Mouse (Mus musculus): ENCODE measurements around the gene Fcrl5.

The Fcrl5 gene

DNA sequence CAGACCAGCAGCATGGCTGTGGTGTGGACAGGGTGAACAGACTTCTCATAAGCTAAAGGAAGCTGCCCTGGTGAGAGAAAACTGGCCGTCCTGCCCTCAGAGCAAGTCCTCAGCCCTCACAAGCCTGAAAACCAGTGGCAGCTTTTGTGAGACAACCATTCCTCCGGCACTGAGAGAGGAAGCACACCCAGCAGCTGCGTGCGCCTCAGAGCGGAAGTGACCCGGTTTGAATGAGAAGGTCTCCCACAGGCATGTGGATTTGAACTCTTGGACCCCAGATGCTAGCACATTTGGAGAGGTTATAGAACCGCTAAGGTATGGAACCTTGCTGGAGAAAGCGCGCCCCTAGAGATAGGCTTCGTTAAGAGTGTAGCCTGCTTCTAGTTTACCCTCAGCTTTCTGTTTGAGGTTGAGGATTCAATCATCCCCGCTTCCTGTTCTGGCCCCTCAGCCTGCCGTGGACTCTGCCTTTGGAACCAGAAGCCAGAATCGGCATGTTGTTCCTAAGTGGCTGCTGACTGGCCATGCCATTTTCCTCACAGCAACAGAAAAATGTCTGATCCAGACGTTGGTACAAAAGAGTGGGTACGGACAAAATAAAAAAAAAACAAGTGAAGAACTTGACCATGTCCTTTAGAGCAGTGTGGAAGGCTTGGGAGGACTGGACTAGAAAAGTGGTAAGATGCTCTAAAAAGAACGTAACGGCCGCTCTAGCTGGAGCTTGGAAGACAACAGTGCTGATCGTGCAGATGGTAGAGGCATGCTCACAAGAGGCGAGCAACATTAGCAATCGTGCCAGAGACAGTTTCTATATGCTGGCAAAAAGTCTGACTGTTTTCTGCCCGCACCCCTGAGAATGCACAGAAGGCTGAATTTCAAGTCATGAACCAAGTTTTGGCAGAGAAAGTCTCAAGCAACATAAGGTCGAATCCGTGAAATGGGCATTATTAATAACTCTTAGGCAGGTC is 64.8 kb downstream of the Fcrl5 start:
- DNase-seq (ENCODE audit: extremely low read depth, insufficient read length, low spot score): no peak

DNA sequence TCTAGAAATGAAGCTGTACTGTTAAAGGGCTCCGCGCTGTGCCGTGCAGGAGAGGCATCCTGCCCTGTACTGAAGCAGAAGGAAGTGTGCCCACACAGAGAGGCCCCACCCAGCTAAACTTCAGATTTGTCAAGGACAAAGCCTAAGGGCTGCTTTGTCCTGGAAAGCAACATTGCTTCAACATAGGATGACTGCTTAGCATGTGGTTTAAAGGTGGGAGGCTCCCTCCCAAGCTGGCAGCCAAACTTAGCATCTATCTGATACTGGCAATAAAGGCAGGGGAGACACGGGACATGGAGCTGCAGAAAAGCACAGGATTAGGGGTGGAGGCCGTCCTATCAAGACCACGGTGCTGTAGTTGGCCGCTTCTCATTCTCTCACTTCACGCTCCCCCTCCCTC is 65.6 kb downstream of the Fcrl5 start:
- no peak for DNase-seq (ENCODE audit: extremely low read depth, insufficient read length, low spot score)

DNA sequence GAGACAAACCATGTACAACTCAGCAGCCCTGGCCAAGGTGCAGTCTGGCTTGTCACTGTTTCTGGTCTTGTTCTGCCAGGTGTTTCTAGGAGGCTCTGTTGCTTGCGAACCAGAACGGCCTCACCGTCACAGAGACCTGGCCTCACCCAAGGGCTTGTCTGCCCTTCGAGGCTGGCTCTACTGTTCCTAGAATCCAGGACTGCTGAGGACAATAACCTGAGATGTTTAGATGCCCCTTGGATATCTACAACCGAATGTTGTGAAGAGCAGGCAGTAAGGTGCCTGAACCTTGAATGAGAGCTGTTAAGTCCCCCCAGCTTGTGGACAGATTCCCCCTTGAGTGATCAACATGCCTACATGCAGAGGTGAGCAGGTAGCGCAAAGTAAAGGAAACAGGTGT is 67.2 kb downstream of the Fcrl5 start:
- no peak for DNase-seq (ENCODE audit: extremely low read depth, insufficient read length, low spot score)

DNA sequence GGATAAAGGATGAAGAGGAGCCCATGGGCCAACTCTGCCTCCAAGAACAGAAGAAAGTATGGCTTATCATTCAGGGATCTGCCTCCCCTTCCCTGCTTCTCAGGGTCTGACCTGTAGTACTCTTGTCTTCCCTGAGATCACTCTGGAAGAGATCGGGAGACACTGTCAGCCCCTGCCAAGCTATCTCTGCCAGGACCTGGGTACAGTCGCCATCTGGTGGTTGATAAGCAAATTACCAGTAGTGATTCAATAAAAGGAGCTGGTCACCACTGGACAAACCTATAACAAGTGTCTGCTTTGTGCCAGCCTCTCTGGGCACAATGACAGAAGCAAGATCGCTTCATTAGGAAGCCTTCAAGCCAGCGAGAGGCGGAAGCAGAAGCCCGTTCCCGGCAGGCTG is 68.8 kb downstream of the Fcrl5 start:
- peak; percentile 20 for DNase-seq (ENCODE audit: extremely low read depth, insufficient read length, low spot score)

DNA sequence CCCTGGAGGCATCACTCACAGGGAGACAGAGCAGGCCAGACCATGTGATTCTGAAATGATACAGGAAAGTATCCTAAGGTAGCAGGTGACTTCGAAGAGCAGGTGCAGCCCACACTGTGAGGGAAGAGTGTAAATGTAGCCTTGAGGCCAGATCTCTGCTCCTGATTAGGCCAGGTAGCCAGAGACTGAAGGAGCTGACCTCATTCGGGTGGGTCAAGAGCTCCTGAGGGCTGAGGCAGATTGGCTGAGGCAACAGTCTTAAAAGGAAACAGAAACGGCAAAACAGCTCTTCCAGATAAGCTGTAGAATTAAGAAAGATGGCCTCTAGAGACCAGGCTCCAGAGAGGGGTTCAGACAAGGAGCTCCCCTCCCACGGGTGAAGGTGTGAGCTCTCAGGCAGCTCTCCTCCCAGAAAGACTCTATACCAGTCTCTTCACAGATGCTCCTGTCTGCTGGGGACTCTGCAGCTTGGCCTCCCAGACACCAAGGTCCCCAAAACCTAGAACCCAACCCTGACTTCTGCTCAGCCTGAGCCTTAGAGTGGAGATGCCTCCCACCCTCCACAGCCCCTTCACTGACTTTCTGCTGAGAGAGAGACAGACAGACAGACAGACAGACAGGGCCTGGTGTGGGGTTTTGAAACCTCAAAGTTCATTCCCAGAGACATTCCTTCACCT is 69.3 kb downstream of the Fcrl5 start:
- no peak for DNase-seq (ENCODE audit: extremely low read depth, insufficient read length, low spot score)

DNA sequence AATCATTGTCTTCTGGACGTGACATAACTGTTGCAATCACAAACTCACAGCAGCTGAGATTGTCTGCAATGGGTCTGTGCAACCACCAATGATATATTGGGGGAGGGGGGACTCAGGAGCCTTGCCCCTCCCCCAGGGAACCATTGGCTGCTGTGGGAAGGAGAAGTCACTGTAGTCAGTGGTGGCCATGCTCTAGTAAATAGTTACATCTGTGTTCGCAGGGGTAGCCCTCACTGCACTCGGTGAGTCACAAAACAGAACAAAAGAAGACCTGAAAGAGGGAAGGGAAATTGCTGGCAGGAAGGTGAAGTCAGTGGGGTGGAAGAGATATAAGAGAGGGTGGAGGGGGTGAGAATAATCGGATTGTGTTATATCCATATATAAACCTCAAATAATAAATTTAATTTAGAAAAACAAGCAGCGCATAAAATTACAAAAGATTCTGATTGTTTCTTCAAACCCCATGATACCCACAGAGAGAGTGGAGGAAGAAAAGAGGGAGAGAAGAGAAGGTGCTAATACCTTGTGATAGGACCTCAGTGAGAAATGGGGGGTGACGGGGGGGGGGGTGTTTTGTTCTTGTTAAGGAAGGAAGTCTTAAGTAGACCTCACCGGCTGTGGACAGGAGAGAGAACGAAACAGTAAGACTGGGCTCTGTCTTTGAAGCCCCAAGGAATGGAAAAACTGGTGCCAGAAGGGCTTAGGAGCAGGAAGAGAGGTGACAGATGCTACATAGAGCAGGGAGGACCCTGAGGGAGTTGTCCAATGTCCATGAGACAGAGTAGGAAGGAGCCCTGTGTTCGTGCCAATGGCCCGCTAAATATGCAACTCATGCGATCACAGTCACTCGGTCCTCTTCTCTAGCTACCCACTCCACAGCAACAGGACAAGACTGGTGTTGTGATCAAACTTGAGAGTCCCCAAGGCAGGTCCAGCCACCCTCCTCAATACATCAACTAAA is 71.2 kb downstream of the Fcrl5 start:
- DNase-seq (ENCODE audit: extremely low read depth, insufficient read length, low spot score): no peak

DNA sequence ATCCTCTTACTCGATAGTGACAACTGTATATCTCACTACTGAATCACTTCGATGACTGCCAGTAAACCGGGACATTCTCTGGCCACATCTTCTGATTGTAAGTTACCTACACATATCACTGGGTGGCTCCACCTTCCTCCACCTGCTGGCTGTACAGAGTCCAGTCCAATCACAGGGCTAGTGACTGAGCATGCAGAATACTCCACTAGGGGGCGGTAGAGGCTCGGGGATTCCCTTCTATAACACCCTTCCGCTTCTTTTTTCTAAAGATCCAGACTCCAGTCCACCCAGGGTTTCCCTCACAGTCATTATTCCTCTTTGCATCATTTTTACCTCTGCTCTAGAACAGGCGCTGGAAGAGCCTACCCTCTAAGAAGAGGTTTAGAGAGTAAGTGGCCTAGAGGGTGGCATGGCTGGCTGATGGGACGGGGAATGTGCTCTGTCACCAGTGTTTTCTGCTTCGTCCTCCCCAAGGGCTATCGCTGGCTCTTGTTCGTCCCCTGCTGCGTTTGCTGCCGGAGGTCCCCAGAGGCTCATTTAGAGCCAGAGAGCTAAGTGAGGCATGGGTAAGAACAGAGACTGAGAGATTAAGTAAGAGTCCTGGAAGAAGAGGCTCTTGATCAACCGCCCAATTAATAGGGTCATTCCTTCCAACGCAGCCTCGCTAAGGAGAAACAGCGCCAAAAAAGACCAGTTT is 72.8 kb downstream of the Fcrl5 start:
- peak; percentile 23 for DNase-seq (ENCODE audit: extremely low read depth, insufficient read length, low spot score)

DNA sequence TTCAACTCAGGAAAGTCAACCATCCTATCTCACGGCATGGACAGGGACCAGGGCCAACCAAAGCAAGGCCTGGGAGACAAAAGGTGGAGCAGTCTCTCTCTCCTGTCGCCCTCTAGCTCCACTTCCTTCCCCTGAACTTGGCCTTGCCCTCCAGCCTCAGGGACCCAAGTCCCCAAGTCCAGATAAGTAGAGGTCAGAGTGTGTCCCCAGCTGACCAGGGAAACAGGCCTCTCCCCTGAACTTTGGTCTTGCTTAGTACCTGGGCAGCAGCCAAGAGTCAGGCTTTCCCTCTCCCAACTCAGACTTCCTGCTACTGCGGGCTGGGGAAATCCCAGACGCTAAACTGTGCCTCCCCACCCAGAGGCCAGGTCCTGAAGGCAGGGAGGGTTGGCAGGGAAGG is 73.5 kb downstream of the Fcrl5 start:
- peak; percentile 39 for DNase-seq (ENCODE audit: extremely low read depth, insufficient read length, low spot score)

DNA sequence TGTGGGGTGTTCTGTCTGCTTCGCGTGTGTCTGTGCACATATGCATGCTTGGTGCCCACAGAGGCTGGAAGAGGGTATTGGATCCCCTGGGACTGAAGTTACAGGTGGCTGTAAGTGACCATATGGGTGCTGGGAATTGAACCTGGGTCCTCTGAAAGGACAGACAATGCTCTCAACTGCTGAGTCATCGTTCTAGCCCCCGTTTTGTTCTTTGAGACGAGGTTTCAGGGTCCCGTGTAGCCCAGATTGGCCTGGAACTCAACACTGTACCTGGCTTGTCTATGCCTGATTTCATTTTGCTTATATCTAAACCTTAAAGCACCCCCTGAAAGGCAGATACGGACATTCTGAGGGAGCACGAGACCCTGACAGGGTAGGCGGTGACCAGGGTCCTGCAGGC is 75.3 kb downstream of the Fcrl5 start:
- no peak for DNase-seq (ENCODE audit: extremely low read depth, insufficient read length, low spot score)

DNA sequence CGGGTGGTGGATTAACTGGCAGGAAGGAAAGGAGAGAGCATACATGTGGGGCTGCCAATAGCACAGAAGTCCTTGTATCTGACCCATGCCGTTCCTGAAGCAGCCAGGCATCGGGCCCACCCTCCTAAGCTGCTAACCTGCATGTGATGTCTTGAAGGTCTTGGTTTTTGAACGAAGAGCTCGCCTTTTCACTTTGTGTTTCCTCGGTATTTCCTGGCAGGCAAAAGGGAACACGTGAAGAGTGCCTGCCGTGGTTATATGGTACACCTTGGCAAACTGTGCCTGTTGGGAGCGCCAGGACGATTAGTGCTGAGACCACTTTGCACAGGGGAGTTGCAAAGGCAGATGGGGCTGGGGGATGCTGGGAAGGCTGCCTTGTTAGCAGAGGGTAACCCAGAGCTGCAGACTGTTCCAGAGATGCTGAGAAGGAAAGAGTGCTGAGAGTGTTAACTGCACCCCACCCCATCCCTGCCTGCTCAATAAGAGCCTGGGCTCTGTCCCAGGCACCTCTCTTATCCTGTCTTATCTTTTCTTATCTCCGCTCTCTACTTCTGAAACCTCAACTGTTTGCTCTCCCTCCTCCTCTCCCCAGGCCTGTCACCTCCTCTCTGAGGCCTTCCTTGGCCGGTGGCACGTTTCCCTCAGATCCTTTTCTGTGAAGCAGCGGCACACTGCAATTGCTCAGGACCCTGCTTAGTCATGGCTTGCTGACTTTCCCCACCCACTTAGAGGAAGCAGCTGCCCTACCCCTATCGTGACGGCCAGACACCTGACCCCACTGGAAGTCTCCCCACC is 76.6 kb downstream of the Fcrl5 start:
- no peak for DNase-seq (ENCODE audit: extremely low read depth, insufficient read length, low spot score)

DNA sequence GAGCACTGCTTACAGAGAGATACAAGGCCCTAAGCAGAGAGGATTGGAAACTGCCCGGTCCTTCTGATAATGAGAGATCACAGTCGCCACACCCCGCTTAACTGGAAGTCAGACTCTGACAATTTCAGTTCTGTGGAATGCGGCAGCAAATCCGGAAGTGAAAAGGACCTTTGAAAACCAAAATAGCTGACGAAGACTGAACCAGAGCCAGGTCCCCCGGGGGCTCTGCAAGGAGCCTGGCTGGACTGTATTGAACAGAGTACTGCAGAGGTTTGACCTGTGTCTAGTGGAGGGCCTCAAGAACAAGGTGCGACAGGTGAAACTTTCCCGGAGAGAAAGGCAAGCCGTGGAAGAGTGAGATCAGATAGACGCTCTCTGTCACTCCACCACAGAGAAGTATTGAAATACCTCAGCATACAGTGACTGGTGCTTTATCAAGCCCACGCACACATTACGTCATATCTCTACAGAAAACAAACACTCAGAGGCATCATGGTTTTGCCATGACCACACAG is 80.1 kb downstream of the Fcrl5 start:
- no peak for DNase-seq (ENCODE audit: extremely low read depth, insufficient read length, low spot score)

DNA sequence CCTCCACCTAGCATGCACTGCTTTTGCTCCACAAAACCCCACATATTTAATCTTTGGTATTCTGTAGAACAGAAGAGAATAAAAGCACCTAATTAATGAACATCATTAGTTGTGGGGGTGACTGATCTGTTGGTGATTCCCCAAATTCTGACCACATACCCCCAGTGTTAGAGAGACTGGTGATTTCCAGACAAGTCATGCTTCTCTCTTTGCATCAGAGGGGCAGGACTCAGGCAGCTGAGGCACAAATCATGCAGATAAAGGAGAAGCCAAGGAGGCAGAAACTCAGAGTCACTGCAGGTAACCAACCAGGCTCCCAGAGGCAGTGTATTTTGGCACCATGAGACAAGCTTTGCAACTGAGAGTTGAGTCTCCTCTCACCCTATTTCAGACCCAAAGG is 82.9 kb downstream of the Fcrl5 start:
- DNase-seq (ENCODE audit: extremely low read depth, insufficient read length, low spot score): no peak

DNA sequence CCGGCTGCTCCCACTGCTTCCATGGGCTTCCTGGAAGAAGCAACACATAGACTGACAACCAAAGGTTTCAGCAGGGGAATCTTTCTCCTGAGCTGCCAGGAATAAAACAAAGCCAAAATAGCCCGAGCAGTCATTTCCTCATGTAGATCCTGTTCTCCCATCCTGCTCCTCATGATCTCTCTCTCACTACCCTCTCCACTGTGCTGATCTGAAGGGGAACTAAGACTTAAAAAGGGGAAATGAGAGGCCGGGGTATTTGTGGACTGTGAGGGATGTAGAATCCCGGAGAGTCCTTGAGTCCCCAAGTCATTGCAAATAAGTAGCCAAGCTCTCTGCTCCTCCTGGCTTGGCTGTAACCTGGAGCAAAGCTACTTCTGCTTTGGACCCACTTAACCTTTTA is 85.6 kb downstream of the Fcrl5 start:
- DNase-seq (ENCODE audit: extremely low read depth, insufficient read length, low spot score): no peak

DNA sequence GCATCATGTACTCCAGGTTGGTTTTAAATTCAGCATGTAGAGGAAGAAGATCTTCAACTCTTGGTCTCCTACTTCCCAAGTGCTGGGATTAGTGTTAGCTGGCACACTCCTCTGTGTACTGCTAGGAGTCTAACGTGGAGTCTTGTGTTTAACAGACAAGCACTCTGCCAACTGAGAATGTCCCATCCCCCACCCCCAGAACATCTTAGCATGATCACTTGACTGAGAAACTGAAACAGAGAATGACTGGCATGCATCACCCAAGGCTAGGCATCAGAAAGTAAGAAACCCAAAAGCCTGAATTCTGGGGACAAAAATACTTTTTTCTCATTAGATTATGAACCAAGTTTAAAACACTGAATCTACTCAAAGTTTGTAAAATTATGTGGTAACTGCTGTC is 86.3 kb downstream of the Fcrl5 start:
- DNase-seq (ENCODE audit: extremely low read depth, insufficient read length, low spot score): no peak

DNA sequence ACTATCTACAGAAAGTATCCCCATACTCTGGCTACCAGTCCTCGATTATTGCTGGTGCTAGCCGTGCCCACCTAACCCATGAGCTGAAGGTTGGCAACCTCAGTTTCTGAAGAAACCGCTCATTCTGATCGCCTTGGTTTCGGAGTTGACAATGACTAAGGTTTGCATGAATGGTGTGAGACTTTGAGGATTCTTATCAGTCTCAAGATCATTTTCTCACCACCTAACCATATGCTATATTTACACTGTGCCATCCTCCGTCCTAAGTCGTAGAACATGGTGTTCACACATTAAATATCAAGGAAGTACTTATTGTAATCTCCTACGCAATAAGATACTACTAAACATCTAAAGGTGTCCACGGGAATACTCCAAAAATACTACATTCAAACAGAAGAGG is 88.1 kb downstream of the Fcrl5 start:
- no peak for DNase-seq (ENCODE audit: extremely low read depth, insufficient read length, low spot score)

DNA sequence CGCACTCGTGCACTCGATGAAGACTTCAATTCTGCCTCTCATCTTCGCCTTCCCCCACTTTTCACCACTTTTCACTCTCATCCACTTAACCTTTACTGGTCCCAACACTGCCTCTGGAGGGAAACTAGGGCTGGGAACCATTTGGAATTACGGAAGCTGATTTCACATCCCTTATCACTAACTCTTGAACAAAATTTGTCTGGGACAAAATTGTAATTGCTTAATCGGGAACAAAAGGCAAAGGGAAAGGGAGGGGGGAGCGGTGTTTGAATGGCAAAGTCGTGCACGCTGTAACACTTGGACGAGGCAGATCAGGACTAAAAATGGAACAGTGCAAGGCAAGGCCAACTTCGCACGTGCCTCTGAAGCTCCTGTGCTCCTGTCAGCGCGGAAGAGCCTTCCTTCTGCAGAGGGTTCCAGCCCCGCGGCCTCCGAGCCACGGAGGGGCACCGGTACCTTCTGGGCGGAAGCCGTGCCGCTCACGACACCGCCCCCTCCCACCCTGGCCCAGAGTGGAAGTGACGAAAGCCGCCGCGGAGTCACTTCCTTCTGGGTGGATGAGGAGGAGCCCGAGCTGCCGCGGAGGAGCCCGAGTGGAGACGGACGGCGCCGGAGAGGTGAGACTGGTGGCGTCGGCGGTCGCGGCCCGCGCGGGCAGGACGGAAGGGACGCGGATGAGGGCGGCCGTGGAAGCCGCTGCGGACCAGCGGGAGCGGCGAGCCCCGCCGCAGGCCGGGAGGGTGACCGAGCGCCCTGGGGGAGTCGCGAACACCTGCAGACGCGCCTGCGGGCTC is 89.7 kb downstream of the Fcrl5 start, which contains the start of gene Etv3:
TSS of gene Etv3 (plus strand) at position 365 of the 794 bp plus-strand sequence.
- DNase-seq (ENCODE audit: extremely low read depth, insufficient read length, low spot score): peak; percentile 84

DNA sequence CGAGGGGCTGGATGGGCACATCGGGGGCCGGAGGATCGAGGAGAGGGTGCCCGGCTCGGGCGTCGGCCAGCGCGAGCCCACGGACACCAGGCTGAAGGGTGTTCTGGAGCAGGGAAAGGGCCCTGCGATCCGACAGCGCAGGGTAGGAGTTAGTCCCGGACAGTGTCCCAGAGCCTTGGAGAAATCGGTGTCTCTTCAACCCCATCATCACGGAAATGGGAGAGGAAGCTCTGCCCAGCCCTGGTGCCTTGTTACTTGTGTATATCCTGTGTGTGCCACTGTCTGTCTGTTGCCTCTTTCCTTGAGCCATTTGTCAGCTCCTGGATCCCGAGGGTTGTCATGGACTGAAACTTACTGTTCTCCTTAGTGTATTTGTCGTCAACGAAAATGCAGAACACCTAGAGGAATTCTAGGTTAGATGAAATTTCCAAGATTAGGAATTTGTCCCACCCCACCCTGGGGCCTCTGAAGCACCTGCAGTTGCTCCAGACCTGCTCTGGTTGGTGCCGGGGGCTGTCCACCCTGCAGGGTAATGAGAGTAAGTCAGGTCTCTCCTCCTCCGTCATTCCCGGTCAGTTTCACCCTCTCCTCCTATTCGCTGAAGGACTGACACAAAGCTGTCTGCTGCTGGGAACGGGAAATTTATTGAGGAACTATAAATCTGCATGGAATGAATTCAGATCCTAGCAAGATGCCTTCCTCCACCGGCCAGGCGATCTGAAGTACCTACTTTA is 90.4 kb downstream of the Fcrl5 start:
- DNase-seq (ENCODE audit: extremely low read depth, insufficient read length, low spot score): peak; percentile 30

DNA sequence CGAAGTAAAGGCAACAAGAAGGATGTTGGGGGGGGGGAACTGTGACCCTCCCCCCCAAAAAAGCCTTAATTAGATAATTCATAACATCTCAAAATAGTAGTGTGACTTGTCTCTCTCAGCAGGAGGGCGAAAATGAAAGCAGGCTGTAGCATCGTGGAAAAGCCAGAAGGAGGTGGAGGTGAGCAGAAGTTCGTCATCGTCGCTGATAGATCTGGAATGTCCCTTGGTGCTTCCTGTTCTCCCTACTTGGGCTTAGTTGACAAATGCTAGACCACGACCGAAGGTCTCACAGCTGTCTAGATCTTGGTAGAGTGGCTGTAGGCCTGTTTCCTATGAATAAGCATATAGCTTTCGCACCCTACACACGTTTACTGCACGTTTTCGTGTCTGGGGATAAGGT is 91.6 kb downstream of the Fcrl5 start:
- DNase-seq (ENCODE audit: extremely low read depth, insufficient read length, low spot score): no peak
